Mouse (Mus musculus) lung, adult 2 months (tissue): ENCODE data around the gene Cr1l. TPM values are rescaled to one million over a fixed set of nuclear protein-coding genes. Genes with fewer than 3 reads are reported as not detected.

ENCODE experiments used
- DNase-seq: peaks from one replicate; pipeline ENCODE4 v3.0.0; 2022
- H3K4me1 ChIP-seq: fragments of 200-500 bp; 2 replicates; pipeline ENCODE4 v1.6.1; 2011; ENCODE audit warnings: low read length; ENCODE audit not compliant: control insufficient read depth, insufficient read depth
- H3K4me3 ChIP-seq: fragments of 200-500 bp; replicated peaks from 2 replicates; pipeline ENCODE3; 2011; ENCODE audit warnings: low read depth, mild to moderate bottlenecking, control low read depth, low read length; ENCODE audit errors: extremely low read depth
- CTCF ChIP-seq: fragments of 200-500 bp; IDR thresholded peaks from 2 replicates; pipeline ENCODE4 v1.5.1; 2011; ENCODE audit warnings: mild to moderate bottlenecking, low read length, control low read depth; ENCODE audit not compliant: insufficient read depth
- POLR2A ChIP-seq: fragments of 200-500 bp; IDR thresholded peaks from 2 replicates; pipeline ENCODE4 v1.6.1; 2011; ENCODE audit warnings: low read depth, mild to moderate bottlenecking, control low read depth, low read length, borderline replicate concordance; ENCODE audit errors: extremely low read depth
- WGBS: fragments of 180-500 bp; shearing (Covaris S2); methylation state at CpG from one replicate; pipeline ENCODE4 v1.1.7; 2018; 5-methylcytosine and 5-hydroxymethylcytosine counted together
- polyA plus RNA-seq: library from polyadenylated mRNA; depleted of rRNA; stranded (reverse); fragments of >200 nt; gene quantifications from 2 replicates; pipeline ENCODE4 v1.2.3, GENCODE M21; 2012; rRNA removed

Gene Cr1l
- 46.2 and 62.1 TPM in 2 replicates for polyA plus RNA-seq

GRCm38 (mm10) chr1:195130953-195131674, at the start of gene Cr1l:
Gene Cr1l (minus strand): TSS chr1:195131586.
- DNase-seq = peak; percentile 87
- WGBS = under 1% methylated on average over 31 of the region's 31 CpGs
- Histone ChIP-seq H3K4me1 (peaks cover 4% of the 10 kb centered on the region), H3K4me3 (peak within 1 kb of the TSS; percentile 99)
- TF ChIP-seq POLR2A (peak; percentile 90; the same call in 1 of the 2 replicates), CTCF (peak; percentile 42; the same call in 1 of the 2 replicates)

- no peak within 1 kb of the TSS for H3K4me3 ChIP-seq
- DNase-seq = no peak
- H3K4me1 ChIP-seq = no peaks in the 10 kb centered on the region
- WGBS = 8% methylated on average over 20 of the region's 20 CpGs
- no peak for TF ChIP-seq POLR2A
- no peak for TF ChIP-seq CTCF
These were observed 44.9 kb upstream of the Cr1l start, which contains the start of gene Cr2 for GRCm38 (mm10) chr1:195175980-195176931. Gene Cr2 (minus strand): TSS chr1:195176716.

- TF ChIP-seq POLR2A (no peak), CTCF (no peak)
- Histone ChIP-seq H3K4me1 (no peaks in the 10 kb centered on the region), H3K4me3 (no peak overlapping the region)
- DNase-seq = no peak
- 68% methylated on average over 9 of the region's 9 CpGs for WGBS
These were observed 33.8 kb upstream of the Cr1l start for GRCm38 (mm10) chr1:195164996-195165755.

DNA sequence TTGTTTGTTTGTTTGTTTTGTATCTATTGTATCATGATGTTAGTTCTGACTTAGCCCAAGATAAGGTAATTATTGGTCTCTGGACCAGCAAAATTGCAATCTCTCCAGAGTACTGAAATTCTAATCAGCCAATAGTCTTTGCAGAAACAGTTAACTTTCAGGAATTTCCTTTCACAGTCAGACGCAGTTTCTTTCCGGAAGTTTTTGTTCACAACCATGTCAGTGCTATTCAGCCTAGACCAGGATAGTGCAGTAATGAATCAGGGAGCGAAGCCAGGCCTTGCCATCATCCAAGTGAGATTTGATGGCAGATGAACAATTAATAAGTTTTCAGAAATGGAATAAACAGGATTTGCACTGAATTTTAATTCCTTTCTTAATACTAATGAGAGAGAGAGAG, 684 bp upstream of the Cr1l start:
- DNase-seq = no peak
- TF ChIP-seq POLR2A (no peak), CTCF (no peak)
- peaks cover 4% of the 10 kb centered on the region for H3K4me1 ChIP-seq
- H3K4me3 ChIP-seq = no peak overlapping the region
- 18% methylated on average over 3 of the region's 3 CpGs for WGBS

GRCm38 (mm10) chr1:195131675-195132015, 259 bp upstream of the Cr1l start:
- no peak for DNase-seq
- no peak for TF ChIP-seq POLR2A
- TF ChIP-seq CTCF = no peak
- peak overlapping the region; percentile 99 for H3K4me3 ChIP-seq
- 17% methylated on average over 4 of the region's 4 CpGs for WGBS
- H3K4me1 ChIP-seq = peaks cover 4% of the 10 kb centered on the region

DNA sequence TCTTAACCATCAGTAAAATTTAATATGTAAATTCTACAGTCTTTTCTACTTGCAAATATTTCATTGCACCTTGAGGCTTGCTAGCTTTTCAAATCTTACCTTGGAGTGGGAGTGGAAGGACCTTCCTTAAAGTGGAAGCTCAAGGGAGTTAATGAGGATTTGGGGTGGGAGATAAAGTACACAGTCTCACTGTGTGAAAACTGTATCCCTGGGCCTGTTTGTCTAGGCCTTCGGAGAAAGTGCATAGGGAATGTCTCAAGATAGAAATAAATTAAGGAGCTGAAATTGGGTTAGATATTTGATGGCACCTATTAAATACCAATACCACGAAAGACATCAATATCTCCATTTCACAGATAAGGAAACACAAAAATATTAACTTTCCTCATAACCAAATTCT, 907 bp downstream of the Cr1l start:
- H3K4me1 ChIP-seq = peaks cover 4% of the 10 kb centered on the region
- WGBS = 7% methylated on average over 2 of the region's 2 CpGs
- no peak for DNase-seq
- peak overlapping the region; percentile 99 for H3K4me3 ChIP-seq
- no peak for TF ChIP-seq CTCF
- no peak for TF ChIP-seq POLR2A

DNA sequence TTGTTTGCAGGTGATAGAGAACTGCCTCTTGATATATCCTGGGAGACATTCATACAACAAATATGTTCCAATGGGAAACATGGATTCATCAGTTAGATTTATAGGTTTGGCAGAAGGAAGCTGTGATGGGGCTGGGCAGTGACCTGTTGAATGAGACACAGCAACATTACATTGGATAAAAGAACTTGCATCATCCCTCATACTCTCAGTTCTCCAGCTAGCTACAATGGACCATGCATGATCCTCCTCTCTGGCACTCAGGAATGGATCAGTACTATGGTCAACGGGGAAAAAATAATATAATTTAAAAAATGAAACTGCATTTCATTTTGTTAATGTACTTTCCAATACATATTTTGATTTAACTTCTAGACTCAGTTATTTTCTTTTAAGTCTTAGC, 1.5 kb downstream of the Cr1l start:
- WGBS = 62% methylated on average over 1 of the region's 1 CpGs
- DNase-seq = no peak
- H3K4me3 ChIP-seq = no peak overlapping the region
- H3K4me1 ChIP-seq = peaks cover 4% of the 10 kb centered on the region
- no peak for TF ChIP-seq CTCF
- no peak for TF ChIP-seq POLR2A

GRCm38 (mm10) chr1:195114414-195114813, 17.0 kb downstream of the Cr1l start:
- Histone ChIP-seq H3K4me3 (no peak overlapping the region), H3K4me1 (no peaks in the 10 kb centered on the region)
- no peak for DNase-seq
- 97% methylated on average over 1 of the region's 1 CpGs for WGBS
- no peak for TF ChIP-seq POLR2A
- no peak for TF ChIP-seq CTCF

- Histone ChIP-seq H3K4me3 (no peak overlapping the region), H3K4me1 (no peaks in the 10 kb centered on the region)
- WGBS = 89% methylated on average over 4 of the region's 4 CpGs
- no peak for DNase-seq
- no peak for TF ChIP-seq POLR2A
- TF ChIP-seq CTCF = no peak
These were observed 17.8 kb downstream of the Cr1l start for GRCm38 (mm10) chr1:195113621-195114020.
